Mouse (Mus musculus): ENCODE measurements around the gene Arhgap15. TPM values are rescaled to one million over a fixed set of nuclear protein-coding genes. Genes with fewer than 3 reads are reported as not detected.

Arhgap15 gene
- total RNA-seq, 2 experiments from 2014 or later: 1.4 to 1.8 TPM

GRCm38 (mm10) chr2:44397209-44397608 lies 648.6 kb downstream of the Arhgap15 start:
- intact Hi-C loops (cut with DNase I): no loop called here
- no peak for DNase-seq

DNA sequence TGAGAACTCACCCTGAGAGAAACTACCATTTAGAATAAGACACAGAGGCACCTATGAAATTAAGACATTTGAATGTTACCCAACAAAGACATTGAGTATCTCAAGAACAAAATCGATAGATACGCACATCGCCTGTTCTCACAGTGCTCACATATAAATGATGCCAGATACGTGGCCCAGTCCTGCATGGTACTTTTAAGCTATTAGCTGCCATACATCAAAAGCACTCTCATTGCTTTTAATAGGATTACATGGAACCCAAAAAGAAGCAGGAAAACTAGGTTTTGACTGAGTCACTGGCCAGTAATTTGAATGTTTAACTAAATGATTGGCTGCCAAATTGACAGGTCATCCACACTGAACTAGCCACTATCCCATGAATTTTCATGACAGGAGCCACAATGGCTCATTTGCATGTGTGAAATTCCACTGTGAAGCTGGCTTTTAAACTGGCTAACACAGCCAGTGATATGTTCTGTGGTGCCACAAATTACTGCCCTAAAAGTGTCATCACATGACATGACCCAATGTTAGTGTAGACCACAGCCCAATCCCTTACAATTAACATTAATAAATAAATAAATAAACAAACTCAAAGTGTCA lies 649.2 kb downstream of the Arhgap15 start:
- no peak for DNase-seq
- intact Hi-C loops (cut with DNase I): no loop called here

DNA sequence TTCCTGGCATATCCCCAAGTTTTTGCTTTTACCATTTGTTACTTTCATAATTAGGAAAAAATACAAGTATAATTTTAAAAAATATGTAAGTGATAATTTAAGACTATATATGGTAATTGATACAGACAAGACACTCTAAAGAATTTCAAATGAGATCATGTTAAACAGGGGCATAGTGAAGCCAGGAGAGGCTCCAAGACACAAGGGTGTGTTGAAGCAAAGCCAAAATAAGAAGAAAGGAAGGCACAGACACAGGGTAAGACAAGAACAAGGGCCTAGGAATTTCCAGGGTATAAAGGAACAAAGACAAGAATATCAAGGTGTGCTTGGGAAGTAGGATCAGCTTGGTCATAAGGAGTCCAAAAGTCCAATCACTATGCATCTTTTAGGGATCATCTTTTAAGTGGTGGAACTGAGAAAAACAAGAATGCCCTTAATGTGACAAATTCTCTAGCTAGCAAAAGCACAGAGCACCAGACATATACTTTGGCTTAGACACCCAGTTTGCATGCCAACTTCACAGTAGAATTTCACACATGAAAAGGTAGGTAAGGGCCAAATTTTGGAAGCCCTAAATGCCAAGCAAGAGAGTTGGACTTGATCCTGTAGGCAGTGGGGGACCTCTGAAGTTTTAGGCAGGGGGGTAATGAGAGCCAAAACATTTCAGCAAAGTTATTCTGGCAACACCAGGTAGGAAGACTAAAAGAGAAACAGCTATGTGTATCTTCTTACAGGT lies 650.7 kb downstream of the Arhgap15 start:
- intact Hi-C loops (cut with DNase I): no loop called here

DNA sequence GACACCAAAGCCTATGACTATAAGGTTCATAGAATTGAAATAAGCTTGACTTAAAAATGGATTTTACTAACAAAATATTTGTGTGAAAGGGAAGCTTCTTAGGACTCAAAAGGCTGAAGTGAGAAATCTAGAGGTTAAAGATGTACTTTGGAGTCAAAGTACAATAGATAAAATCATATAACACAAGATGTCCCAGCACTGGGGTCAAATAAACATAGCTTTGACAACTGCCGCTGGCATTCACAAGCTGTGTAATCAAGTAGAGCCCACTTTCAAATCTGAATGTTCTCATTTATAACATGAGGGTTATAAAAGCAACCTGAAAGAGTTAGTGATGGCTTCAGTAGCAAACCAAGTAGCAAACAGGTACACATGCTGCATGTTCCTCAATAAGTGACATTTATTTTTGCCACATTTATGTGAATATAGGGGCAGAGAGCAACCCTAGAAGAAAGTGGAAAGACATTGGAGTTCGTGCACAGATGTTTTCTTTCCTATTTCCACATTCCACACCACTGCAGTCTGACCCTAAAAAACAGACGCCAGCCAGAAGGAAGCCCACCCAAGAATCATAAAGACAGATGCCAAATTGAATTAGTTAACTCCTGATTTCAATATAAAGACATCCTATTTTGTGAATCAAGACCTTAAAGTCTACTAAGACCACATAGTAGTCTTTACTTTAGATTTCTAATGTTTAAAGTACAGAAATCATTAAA lies 653.2 kb downstream of the Arhgap15 start:
- intact Hi-C loops (cut with DNase I): no loop called here
- DNase-seq: no peak

More for the DNA sequence above, 650.7 kb downstream of the Arhgap15 start:
- DNase-seq: no peak

GRCm38 (mm10) chr2:44411660-44412059 lies 663.0 kb downstream of the Arhgap15 start:
- no peak for DNase-seq
- intact Hi-C loops (cut with DNase I): no loop called here

DNA sequence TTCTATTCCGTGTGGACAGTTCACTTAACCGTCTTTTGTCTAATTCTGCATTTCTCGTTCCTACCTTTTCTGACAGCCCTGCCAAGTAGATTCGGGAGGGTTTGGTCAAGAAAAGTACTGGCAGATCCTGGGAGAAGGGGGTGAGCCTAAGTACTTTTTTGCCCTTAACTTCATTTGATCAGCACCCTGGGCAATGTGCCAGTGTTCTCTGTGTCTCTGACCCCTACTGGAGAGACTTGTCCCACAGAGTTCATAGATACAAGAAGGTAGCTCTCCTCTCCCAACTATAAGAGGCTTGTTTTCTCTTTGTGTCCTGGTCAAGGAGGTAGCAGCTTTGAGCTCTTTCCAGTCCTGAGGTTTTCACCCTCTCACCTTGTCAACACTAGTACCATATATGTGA lies 667.7 kb downstream of the Arhgap15 start:
- intact Hi-C loops (cut with DNase I): no loop called here
- no peak for DNase-seq

DNA sequence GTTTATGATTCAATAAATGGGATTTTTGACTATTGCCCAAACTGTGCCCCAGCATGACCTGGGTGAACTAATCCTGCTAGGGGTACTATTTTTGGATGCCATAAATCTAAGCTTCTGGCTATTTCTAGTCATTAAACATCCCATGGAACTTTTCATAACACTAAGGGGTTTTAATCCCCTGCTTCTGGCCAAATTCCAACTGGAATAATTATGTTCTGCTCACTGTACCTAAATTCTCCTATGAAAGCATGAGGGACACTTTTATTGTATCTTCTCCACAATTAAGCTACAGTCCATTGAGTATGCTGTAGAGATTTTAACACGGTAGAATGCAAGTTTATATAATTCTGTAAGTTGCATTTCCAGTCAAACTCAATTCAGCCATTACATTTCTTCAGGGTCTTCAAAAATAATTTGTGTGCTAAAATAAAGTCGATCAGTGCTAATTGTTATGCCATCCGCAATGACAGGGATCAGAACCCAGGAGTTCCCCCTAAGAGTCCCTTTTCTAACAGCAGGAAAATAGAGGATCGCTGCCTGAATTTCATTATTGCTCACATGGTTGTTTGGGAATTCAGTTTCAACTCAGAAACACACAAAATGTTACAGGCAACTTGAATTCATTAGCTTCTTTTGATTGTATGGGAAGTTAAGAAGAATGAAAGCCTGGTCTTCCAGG lies 671.1 kb downstream of the Arhgap15 start:
- no peak for DNase-seq
- intact Hi-C loops (cut with DNase I): no loop called here

DNA sequence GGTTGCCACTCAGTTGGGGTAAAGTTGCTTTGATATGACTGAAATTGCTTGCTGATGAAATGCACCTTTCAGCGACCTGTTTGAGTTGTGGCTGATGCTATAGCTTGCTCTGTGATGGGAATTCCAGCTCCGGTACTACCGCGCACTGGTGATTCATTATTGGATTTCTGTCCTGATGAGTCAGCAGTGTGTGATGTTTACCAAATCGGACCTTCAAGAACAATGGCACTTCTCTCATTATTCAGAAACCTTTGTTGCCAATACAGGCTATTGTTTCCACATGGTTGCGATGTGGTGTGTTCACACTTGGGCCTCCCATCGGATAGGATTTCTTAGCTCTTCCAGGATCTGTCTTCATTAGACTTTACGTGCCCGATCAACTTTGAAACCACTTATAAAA lies 681.9 kb downstream of the Arhgap15 start:
- no peak for DNase-seq
- intact Hi-C loops (cut with DNase I): no loop called here

- intact Hi-C loops (cut with DNase I): no loop called here
- DNase-seq: no peak
Observed at GRCm38 (mm10) chr2:44436652-44437051, 688.0 kb downstream of the Arhgap15 start.

DNA sequence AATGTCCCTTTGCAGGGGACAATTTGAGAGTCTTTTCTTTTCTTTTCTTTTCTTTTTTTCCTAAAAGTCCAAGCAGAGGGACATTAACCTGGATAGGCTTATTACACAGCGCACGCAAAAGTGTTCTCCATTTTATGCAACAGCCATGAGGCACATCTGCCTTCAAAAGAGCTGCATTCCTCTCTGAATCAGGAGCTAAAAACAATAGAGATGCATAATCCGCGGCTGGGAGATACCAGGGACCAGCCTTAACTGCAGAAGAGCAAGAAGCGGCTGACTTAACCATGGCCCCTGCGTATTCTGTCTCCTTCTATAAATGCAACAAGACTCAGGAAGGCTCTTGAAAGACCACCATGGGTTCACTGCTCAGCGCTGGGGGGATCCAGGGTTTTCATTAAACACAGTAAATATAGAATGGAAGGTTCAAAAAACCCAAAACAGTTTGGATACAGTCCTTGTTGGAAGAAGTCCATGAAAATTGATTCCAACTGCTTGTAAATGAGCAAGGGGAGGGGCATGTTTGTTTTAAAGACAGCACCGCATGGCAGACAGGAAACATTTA lies 689.0 kb downstream of the Arhgap15 start:
- no peak for DNase-seq
- intact Hi-C loops (cut with DNase I): no loop called here

GRCm38 (mm10) chr2:44438070-44438469 lies 689.4 kb downstream of the Arhgap15 start:
- no peak for DNase-seq
- intact Hi-C loops (cut with DNase I): no loop called here

DNA sequence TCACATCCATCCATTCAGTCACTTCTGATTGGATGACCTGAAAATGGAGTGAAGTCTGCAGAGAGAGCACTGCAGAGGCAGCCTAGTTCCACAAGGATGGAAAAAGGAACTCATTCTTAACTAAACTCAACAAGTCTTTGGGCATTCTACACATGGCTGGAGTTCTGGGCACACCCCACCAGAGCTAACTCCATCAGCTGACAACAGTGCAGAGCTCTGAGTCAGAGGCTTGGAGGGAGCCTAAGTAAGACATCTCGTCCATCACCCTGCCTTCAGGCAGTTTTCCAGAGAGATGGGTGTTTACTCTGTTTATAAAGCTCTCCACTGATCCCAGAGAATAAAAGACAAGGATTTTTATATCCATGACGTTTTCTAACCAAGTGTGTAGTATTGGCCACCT lies 696.3 kb downstream of the Arhgap15 start:
- intact Hi-C loops (cut with DNase I): no loop called here
- no peak for DNase-seq

Other genes with a start within 250 kb of the Arhgap15 start
- gene Kynu, start 193.5 kb upstream of the Arhgap15 start, total RNA-seq (2021): not detected

Measured in heart, postnatal 14 days (tissue).